Mouse (Mus musculus) kidney, embryonic 15.5 days (tissue): ENCODE measurements around the gene Cyb5r4. TPM values are rescaled to one million over a fixed set of nuclear protein-coding genes. Genes with fewer than 3 reads are reported as not detected.
"Not testable (repeated sequence)": the region's sequence is repeated elsewhere in the genome, so short reads cannot be mapped to it uniquely, and the experiment has no call there.

Experiments
- ATAC-seq: fragments of 200-750 bp; cut with Nextera tagmentation; replicated peaks from 2 replicates; pipeline ENCODE4 v1.8.0; 2017; ENCODE audit warnings: moderate TSS enrichment; ENCODE audit not compliant: low FRiP score
- H3K27ac ChIP-seq: fragments of 300-500 bp; sonication (generic); 2 replicates; pipeline ENCODE4 v1.5.1; 2015; ENCODE audit warnings: mild to moderate bottlenecking, inconsistent platforms
- H3K27me3 ChIP-seq: fragments of 300-500 bp; sonication (generic); 2 replicates; pipeline ENCODE4 v1.6.1; 2015; ENCODE audit warnings: inconsistent platforms
- H3K36me3 ChIP-seq: fragments of 300-500 bp; sonication (generic); 2 replicates; pipeline ENCODE4 v1.6.1; 2015; ENCODE audit warnings: inconsistent platforms
- H3K4me1 ChIP-seq: fragments of 300-500 bp; sonication (generic); 2 replicates; pipeline ENCODE4 v1.6.1; 2015; ENCODE audit warnings: inconsistent platforms
- H3K4me2 ChIP-seq: fragments of 300-500 bp; sonication (generic); 2 replicates; pipeline ENCODE4 v1.6.1; 2015; ENCODE audit warnings: moderate library complexity, mild to moderate bottlenecking, inconsistent platforms
- H3K4me3 ChIP-seq: fragments of 300-500 bp; sonication (generic); replicated peaks from 2 replicates; pipeline ENCODE4 v1.5.1; 2015; ENCODE audit warnings: mild to moderate bottlenecking, inconsistent platforms
- H3K9ac ChIP-seq: fragments of 300-500 bp; sonication (generic); 2 replicates; pipeline ENCODE4 v1.6.1; 2015; ENCODE audit warnings: mild to moderate bottlenecking, inconsistent platforms
- H3K9me3 ChIP-seq: fragments of 300-500 bp; sonication (generic); replicated peaks from 2 replicates; pipeline ENCODE4 v1.6.1; 2016; ENCODE audit warnings: inconsistent platforms
- WGBS: fragments of 180-500 bp; shearing (Covaris S2); methylation state at CpG from one replicate; pipeline ENCODE4 v1.1.7; 2015; ENCODE audit warnings: mixed read lengths; 5-methylcytosine and 5-hydroxymethylcytosine counted together
- polyA plus RNA-seq: library from polyadenylated mRNA; unstranded; fragments of >200 nt; fragmentation: Nextera tagmentation; extraction: Ambion mirVana; gene quantifications from 2 replicates; pipeline ENCODE4 v1.2.1, GENCODE M21; 2015

Gene Cyb5r4
- polyA plus RNA-seq, 1 experiment from 2014 or later: 66.3 TPM

DNA sequence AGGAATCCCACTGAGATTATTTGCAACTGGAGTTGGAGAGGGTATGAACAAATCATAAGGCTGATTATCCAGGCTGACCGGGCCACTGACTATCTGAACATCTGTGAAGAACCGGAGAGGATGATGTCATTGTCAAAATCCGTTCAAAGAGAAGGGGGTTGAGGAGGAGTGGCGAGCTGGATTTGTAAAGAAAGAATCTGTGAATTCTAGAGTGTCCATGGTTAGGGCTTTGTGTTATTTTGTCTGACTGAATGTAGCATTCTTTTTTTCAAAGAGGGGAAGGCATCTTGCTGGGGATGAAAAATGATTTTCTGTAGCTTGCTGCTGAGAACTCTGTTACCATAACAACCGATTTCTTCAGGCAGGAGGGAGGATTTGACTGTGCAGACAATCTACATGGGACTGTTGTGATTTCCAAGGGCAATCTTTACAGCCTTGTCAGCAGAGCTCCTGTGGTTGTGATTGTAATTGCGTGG is 93.7 kb downstream of the Cyb5r4 start:
- no peak for ATAC-seq
- Histone ChIP-seq H3K4me1 (no peaks in the 10 kb centered on the region), H3K9me3 (no peaks in the 10 kb centered on the region), H3K4me2 (no peak overlapping the region), H3K27me3 (no peaks in the 10 kb centered on the region), H3K9ac (no peak overlapping the region), H3K36me3 (no peaks in the 10 kb centered on the region), H3K27ac (no peak overlapping the region), H3K4me3 (no peak overlapping the region)
- 61% methylated on average over 6 of the region's 6 CpGs for whole genome bisulfite sequencing

DNA sequence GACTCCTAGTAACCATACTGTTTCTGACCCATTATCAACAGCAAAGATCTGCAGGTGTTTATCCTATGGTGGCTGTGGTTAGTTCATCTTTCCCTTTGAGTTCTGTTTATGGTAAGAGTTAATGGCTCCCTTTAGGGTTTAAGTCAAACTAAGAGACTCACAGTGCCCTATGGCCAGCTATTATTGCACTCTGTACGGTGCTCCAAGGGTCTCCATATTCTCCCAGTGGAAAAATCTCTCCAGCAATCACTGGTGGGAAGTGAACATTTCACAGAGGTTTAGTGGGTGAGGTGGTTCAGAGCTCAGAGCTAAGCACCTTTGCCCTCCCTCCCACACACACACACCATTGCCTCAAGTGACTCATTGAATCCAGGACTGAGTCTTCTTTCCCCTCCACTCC is 94.2 kb downstream of the Cyb5r4 start:
- no peak for ATAC-seq
- no peaks in the 10 kb centered on the region for H3K4me1 ChIP-seq
- 69% methylated on average over 1 of the region's 1 CpGs for WGBS
- H3K4me3 ChIP-seq: no peak overlapping the region
- no peak overlapping the region for H3K4me2 ChIP-seq
- no peaks in the 10 kb centered on the region for H3K36me3 ChIP-seq
- no peaks in the 10 kb centered on the region for H3K27me3 ChIP-seq
- H3K27ac ChIP-seq: no peak overlapping the region
- no peaks in the 10 kb centered on the region for H3K9me3 ChIP-seq
- H3K9ac ChIP-seq: no peak overlapping the region

DNA sequence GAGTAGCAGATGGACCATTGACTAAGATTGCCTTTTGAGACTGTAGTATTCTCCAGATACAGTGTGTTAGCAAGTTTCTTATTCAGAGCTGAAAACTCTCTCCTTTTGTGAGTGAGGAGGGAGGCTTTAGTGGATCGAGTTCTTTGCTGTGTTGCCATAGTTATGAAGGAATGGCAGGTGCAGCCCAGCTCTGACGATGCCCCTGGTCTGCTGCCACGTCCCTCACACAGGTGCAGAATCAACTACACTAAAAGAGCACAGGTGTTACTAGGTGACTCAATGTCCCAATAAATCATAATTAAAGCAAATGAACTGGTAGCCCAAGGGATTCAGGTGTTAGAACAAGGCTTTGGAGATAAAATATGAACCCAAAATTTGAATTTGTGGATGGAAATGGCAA is 97.2 kb downstream of the Cyb5r4 start:
- Histone ChIP-seq H3K9me3 (no peaks in the 10 kb centered on the region), H3K4me2 (no peak overlapping the region), H3K36me3 (no peaks in the 10 kb centered on the region), H3K4me3 (no peak overlapping the region), H3K9ac (no peak overlapping the region), H3K4me1 (no peaks in the 10 kb centered on the region), H3K27me3 (no peaks in the 10 kb centered on the region), H3K27ac (no peak overlapping the region)
- 71% methylated on average over 3 of the region's 3 CpGs for WGBS
- ATAC-seq: no peak

DNA sequence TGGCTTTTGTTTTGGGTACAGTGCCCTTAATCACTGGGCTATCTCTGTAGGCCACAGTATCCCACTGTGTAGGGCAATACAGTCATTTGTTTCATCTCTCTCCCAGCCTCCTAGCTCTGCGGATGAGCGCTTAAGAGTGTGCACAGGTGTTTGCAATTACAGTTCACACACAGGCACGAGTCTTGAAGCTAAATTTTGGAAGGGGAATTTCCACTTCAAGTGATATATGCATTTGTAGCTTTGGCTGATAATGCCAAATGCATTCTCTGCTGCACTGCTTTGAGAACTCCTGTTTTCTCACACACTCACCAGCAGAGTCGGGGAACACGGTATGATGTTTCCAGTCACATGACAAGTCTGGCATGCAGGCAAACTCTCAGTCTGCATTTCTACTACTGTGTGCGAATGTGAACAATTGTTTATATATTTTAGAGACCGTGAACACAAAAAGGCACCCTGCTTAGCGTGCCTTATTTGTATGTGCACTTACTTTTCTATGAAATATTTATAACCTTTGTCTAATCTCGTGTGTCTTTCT is 100.2 kb downstream of the Cyb5r4 start:
- WGBS: 60% methylated on average over 9 of the region's 9 CpGs
- Histone ChIP-seq H3K9ac (no peak overlapping the region), H3K4me1 (no peaks in the 10 kb centered on the region), H3K4me2 (no peak overlapping the region), H3K36me3 (no peaks in the 10 kb centered on the region), H3K27me3 (no peaks in the 10 kb centered on the region), H3K27ac (no peak overlapping the region), H3K9me3 (no peaks in the 10 kb centered on the region), H3K4me3 (no peak overlapping the region)
- ATAC-seq: no peak

DNA sequence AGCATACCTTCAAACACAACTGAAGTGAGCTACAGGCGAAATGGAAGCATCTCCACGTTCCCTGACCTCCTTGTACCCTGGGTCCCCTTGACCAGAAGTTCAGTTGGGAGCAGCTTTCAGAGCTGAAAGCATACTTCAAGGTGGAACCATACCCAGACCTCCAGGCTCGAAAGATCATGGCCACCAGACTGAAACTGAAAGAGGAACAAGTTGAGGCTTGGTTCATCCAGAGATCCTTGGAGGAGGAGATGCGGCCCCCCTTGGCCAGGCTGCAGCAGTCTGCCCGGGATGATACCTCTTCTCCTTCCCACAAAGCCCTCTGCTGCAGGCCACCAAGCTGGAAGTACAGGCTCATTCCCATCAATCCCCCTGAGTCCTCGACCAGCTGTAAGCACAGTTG is 105.2 kb downstream of the Cyb5r4 start:
- not testable (repeated sequence) for H3K27ac ChIP-seq, H3K4me2 ChIP-seq, H3K9me3 ChIP-seq, ATAC-seq, H3K4me3 ChIP-seq, H3K36me3 ChIP-seq, H3K4me1 ChIP-seq, H3K9ac ChIP-seq, H3K27me3 ChIP-seq
- WGBS: 79% methylated on average over 6 of the region's 6 CpGs

Other genes starting within 250 kb of the Cyb5r4 start
- 20.6 and 21.3 TPM in 2 replicates for gene Snap91, start 141.4 kb upstream of the Cyb5r4 start, polyA plus RNA-seq
- 2.0 TPM in 2 replicates for gene Ripply2, start 6.5 kb upstream of the Cyb5r4 start, polyA plus RNA-seq
- 0.10 and 0.23 TPM in 2 replicates for gene Mrap2, start 122.3 kb downstream of the Cyb5r4 start, polyA plus RNA-seq
- 7.2 and 8.1 TPM in 2 replicates for gene Cep162, start 233.5 kb downstream of the Cyb5r4 start, polyA plus RNA-seq